Mouse (Mus musculus) adrenal gland, adult 8-10 months (tissue): ENCODE data around the gene Saysd1. TPM values are rescaled to one million over a fixed set of nuclear protein-coding genes. Genes with fewer than 3 reads are reported as not detected.
"Not testable (repeated sequence)": the region's sequence is repeated elsewhere in the genome, so short reads cannot be mapped to it uniquely, and the experiment has no call there.

Experiments
- DNase-seq: peaks from one replicate; pipeline ENCODE4 v3.0.0; 2022
- total RNA-seq, 4 experiments: library from RNA; stranded (reverse); gene quantifications; 2 replicates each; pipeline ENCODE4 v1.2.4; 2022

Gene Saysd1
- total RNA-seq, 4 experiments from 2014 or later: 7.8 to 9.4 (median 9.1) TPM

GRCm38 (mm10) chr14:20032738-20033116 is 105.6 kb downstream of the Saysd1 start:
- no peak for DNase-seq

GRCm38 (mm10) chr14:20032016-20032737 is 106.2 kb downstream of the Saysd1 start:
- DNase-seq: no peak

- DNase-seq: no peak
Observed at GRCm38 (mm10) chr14:20029606-20030005, 108.7 kb downstream of the Saysd1 start.

GRCm38 (mm10) chr14:20027475-20027874 is 110.9 kb downstream of the Saysd1 start:
- not testable (repeated sequence) for DNase-seq

Other genes starting within 250 kb of the Saysd1 start
- gene Gng2, start 160.9 kb downstream of the Saysd1 start, total RNA-seq: 10 to 100 TPM; 30.0 to 52.2 (median 41.3) TPM
- 10 to 100 TPM in 1 of 4 experiments, 1 to 10 TPM in 3; 6.4 to 22.9 (median 7.2) TPM for gene Kcnk5, start 43.3 kb upstream of the Saysd1 start, total RNA-seq
- not detected for gene Kcnk16, start 130.7 kb upstream of the Saysd1 start, total RNA-seq
- gene Nudt13, start 156.2 kb upstream of the Saysd1 start, total RNA-seq: 10 to 100 TPM; 39.7 to 68.2 (median 53.7) TPM
- gene Ecd, start 209.6 kb upstream of the Saysd1 start, total RNA-seq: 10 to 100 TPM; 42.8 to 47.6 (median 43.8) TPM
- gene Fam149b, start 209.6 kb upstream of the Saysd1 start, total RNA-seq: 10 to 100 TPM; 32.0 to 42.2 (median 41.0) TPM